Mouse (Mus musculus) neural tube, postnatal 0 days (tissue): ENCODE measurements around the gene Wnk4. TPM values are rescaled to one million over a fixed set of nuclear protein-coding genes. Genes with fewer than 3 reads are reported as not detected.

Experiments used
- polyA plus RNA-seq: library from polyadenylated mRNA; unstranded; fragments of >200 nt; fragmentation: Nextera tagmentation; extraction: Ambion mirVana; gene quantifications from 2 replicates; pipeline ENCODE4 v1.2.1, GENCODE M21; 2015

Gene Wnk4
- 5.9 and 6.4 TPM in 2 replicates for polyA plus RNA-seq

GRCm38 (mm10) chr11:101259948-101260825 is at the start of gene Wnk4:
Gene Wnk4, plus strand, starts transcription at chr11:101260567.

GRCm38 (mm10) chr11:101226065-101226701 is 34.2 kb upstream of the Wnk4 start, which contains the start of gene Ezh1:
Gene Ezh1, minus strand, starts transcription at chr11:101226463.

GRCm38 (mm10) chr11:101245855-101246701 is 14.3 kb upstream of the Wnk4 start, which contains the start of gene Ramp2:
Gene Ramp2, plus strand, starts transcription at chr11:101246028.

GRCm38 (mm10) chr11:101253613-101254389 is 6.6 kb upstream of the Wnk4 start, which contains the start of gene Vps25:
Gene Vps25, plus strand, starts transcription at chr11:101253707.

GRCm38 (mm10) chr11:101278223-101279192 is 18.1 kb downstream of the Wnk4 start, which contains the start of the genes Cntd1 and Coa3:
Gene Cntd1, plus strand, starts transcription at chr11:101279012.
Gene Coa3, minus strand, starts transcription at chr11:101279114.

GRCm38 (mm10) chr11:101302004-101302798 is 41.8 kb downstream of the Wnk4 start, which contains the start of gene Becn1:
Gene Becn1, minus strand, starts transcription at chr11:101302286.

GRCm38 (mm10) chr11:101315665-101316500 is 55.5 kb downstream of the Wnk4 start, which contains the start of gene Psme3:
Gene Psme3, plus strand, starts transcription at chr11:101316213.

GRCm38 (mm10) chr11:101324763-101325162 is 64.4 kb downstream of the Wnk4 start, which contains the start of gene Aoc2:
Gene Aoc2, plus strand, starts transcription at chr11:101325063.

Other genes starting within 250 kb of the Wnk4 start
- gene Naglu, start 190.6 kb upstream of the Wnk4 start, polyA plus RNA-seq, result 12.8 and 12.9 TPM in 2 replicates
- gene Hsd17b1, start 182.2 kb upstream of the Wnk4 start, polyA plus RNA-seq, result 0.18 and 0.28 TPM in 2 replicates
- gene Coasy, start 178.0 kb upstream of the Wnk4 start, polyA plus RNA-seq, result 30.7 and 32.2 TPM in 2 replicates
- 66.4 and 68.3 TPM in 2 replicates for gene Mlx, start 173.3 kb upstream of the Wnk4 start, polyA plus RNA-seq
- gene Psmc3ip, start 165.1 kb upstream of the Wnk4 start, polyA plus RNA-seq, result 11.4 and 15.9 TPM in 2 replicates
- gene Retreg3, start 140.7 kb upstream of the Wnk4 start, polyA plus RNA-seq, result 21.0 and 22.1 TPM in 2 replicates
- 61.3 and 65.4 TPM in 2 replicates for gene Tubg1, start 140.6 kb upstream of the Wnk4 start, polyA plus RNA-seq
- 62.5 and 67.4 TPM in 2 replicates for gene Tubg2, start 104.7 kb upstream of the Wnk4 start, polyA plus RNA-seq
- gene Cntnap1, start 90.0 kb upstream of the Wnk4 start, polyA plus RNA-seq, result 13.6 and 14.3 TPM in 2 replicates
- gene Plekhh3, start 89.2 kb upstream of the Wnk4 start, polyA plus RNA-seq, result 7.9 and 10.5 TPM in 2 replicates
- gene Ccr10, start 85.1 kb upstream of the Wnk4 start, polyA plus RNA-seq, result 0.56 and 1.0 TPM in 2 replicates
- gene Ezh1, start 34.1 kb upstream of the Wnk4 start, polyA plus RNA-seq, result 21.5 and 25.4 TPM in 2 replicates
- gene Ramp2, start 14.5 kb upstream of the Wnk4 start, polyA plus RNA-seq, result 143 and 155 TPM in 2 replicates
- 129 and 133 TPM in 2 replicates for gene Vps25, start 6.9 kb upstream of the Wnk4 start, polyA plus RNA-seq
- 0.48 and 1.0 TPM in 2 replicates for gene Cntd1, start 18.4 kb downstream of the Wnk4 start, polyA plus RNA-seq
- 229 and 252 TPM in 2 replicates for gene Coa3, start 18.5 kb downstream of the Wnk4 start, polyA plus RNA-seq
- gene Becn1, start 41.7 kb downstream of the Wnk4 start, polyA plus RNA-seq, result 131 and 140 TPM in 2 replicates
- gene Psme3, start 55.6 kb downstream of the Wnk4 start, polyA plus RNA-seq, result 80.5 and 81.0 TPM in 2 replicates
- 0.46 and 0.64 TPM in 2 replicates for gene Aoc2, start 64.5 kb downstream of the Wnk4 start, polyA plus RNA-seq
- gene Aoc3, start 70.0 kb downstream of the Wnk4 start, polyA plus RNA-seq, result 0.18 and 0.34 TPM in 2 replicates
- gene G6pc, start 107.0 kb downstream of the Wnk4 start, polyA plus RNA-seq, result not detected in 2 replicates
- 84.4 and 90.0 TPM in 2 replicates for gene Aarsd1, start 157.0 kb downstream of the Wnk4 start, polyA plus RNA-seq
- gene Gm27029, start 164.2 kb downstream of the Wnk4 start, polyA plus RNA-seq, result 5.1 and 6.6 TPM in 2 replicates
- 22.4 and 24.5 TPM in 2 replicates for gene Rundc1, start 164.5 kb downstream of the Wnk4 start, polyA plus RNA-seq
- 4.1 and 4.5 TPM in 2 replicates for gene Ptges3l, start 164.8 kb downstream of the Wnk4 start, polyA plus RNA-seq
- gene Rpl27, start 181.7 kb downstream of the Wnk4 start, polyA plus RNA-seq, result 246 and 275 TPM in 2 replicates
- 6.7 and 8.5 TPM in 2 replicates for gene Ifi35, start 187.8 kb downstream of the Wnk4 start, polyA plus RNA-seq
- 163 and 168 TPM in 2 replicates for gene Rnd2, start 204.4 kb downstream of the Wnk4 start, polyA plus RNA-seq
- gene Vat1, start 205.7 kb downstream of the Wnk4 start, polyA plus RNA-seq, result 103 and 115 TPM in 2 replicates